Mouse (Mus musculus) kidney, postnatal 0 days (tissue): ENCODE results near the gene Man2b2. TPM values are rescaled to one million over a fixed set of nuclear protein-coding genes. Genes with fewer than 3 reads are reported as not detected.

ENCODE experiments used
- ATAC-seq: fragments of 200-750 bp; cut with Nextera tagmentation; replicated peaks from 2 replicates; pipeline ENCODE4 v1.8.0; 2017; ENCODE audit warnings: low read depth, moderate number of reproducible peaks, moderate TSS enrichment, moderate library complexity; ENCODE audit not compliant: low FRiP score
- DNase-seq: peaks from one replicate; pipeline ENCODE4 v3.0.0-alpha.2; 2016; ENCODE audit warnings: low spot score
- H3K27ac ChIP-seq: fragments of 300-500 bp; sonication (generic); 2 replicates; pipeline ENCODE4 v1.5.1; 2014; ENCODE audit warnings: mild to moderate bottlenecking
- H3K27me3 ChIP-seq: fragments of 300-500 bp; sonication (generic); 2 replicates; pipeline ENCODE4 v1.6.1; 2014; ENCODE audit warnings: low read length, mixed read lengths; ENCODE audit not compliant: insufficient read depth
- H3K36me3 ChIP-seq: fragments of 300-500 bp; sonication (generic); 2 replicates; pipeline ENCODE4 v1.6.1; 2014; ENCODE audit warnings: low read length, mixed read lengths; ENCODE audit not compliant: insufficient read depth
- H3K4me1 ChIP-seq: fragments of 300-500 bp; sonication (generic); replicated peaks from 2 replicates; pipeline ENCODE4 v1.6.1; 2014; ENCODE audit warnings: antibody characterized with exemption, low read length, mixed read lengths; ENCODE audit not compliant: insufficient read depth
- H3K4me2 ChIP-seq: fragments of 300-500 bp; sonication (generic); 2 replicates; pipeline ENCODE4 v1.6.1; 2014; ENCODE audit warnings: mild to moderate bottlenecking, low read length, moderate library complexity, mixed read lengths
- H3K4me3 ChIP-seq: fragments of 300-500 bp; sonication (generic); replicated peaks from 2 replicates; pipeline ENCODE4 v1.5.1; 2014; ENCODE audit warnings: low read depth, low read length
- H3K9ac ChIP-seq: fragments of 300-500 bp; sonication (generic); 2 replicates; pipeline ENCODE4 v1.6.1; 2014; ENCODE audit warnings: low read depth, low read length
- H3K9me3 ChIP-seq: fragments of 300-500 bp; sonication (generic); replicated peaks from 2 replicates; pipeline ENCODE4 v1.6.1; 2016; ENCODE audit warnings: low read length, inconsistent platforms, mixed read lengths
- CTCF ChIP-seq: IDR thresholded peaks from 2 replicates; pipeline ENCODE4 v1.5.1; 2016; ENCODE audit warnings: antibody characterized with exemption, low read depth, mild to moderate bottlenecking, moderate library complexity
- WGBS: fragments of 180-500 bp; shearing (Covaris S2); extraction: QIAGEN DNeasy Blood & Tissue Kit; methylation state at CpG from one replicate; pipeline ENCODE4 v1.1.7; 2014; 5-methylcytosine and 5-hydroxymethylcytosine counted together
- polyA plus RNA-seq: library from polyadenylated mRNA; unstranded; fragments of >200 nt; fragmentation: Nextera tagmentation; extraction: Ambion mirVana; gene quantifications from 2 replicates; pipeline ENCODE4 v1.2.1, GENCODE M21; 2015

Man2b2 gene
- polyA plus RNA-seq, 1 experiment from 2014 or later: 16.5 TPM

GRCm38 (mm10) chr5:36839602-36840001 lies 9.1 kb upstream of the Man2b2 start:
- Histone ChIP-seq H3K4me1 (no peaks in the 10 kb centered on the region), H3K27ac (no peak overlapping the region), H3K4me2 (no peak overlapping the region), H3K9ac (no peak overlapping the region), H3K4me3 (no peak overlapping the region), H3K27me3 (no peaks in the 10 kb centered on the region), H3K9me3 (no peaks in the 10 kb centered on the region), H3K36me3 (no peaks in the 10 kb centered on the region)
- TF ChIP-seq CTCF: no peak
- 69% methylated on average over 8 of the region's 8 CpGs for WGBS
- DNase-seq (no peak), ATAC-seq (no peak)

DNA sequence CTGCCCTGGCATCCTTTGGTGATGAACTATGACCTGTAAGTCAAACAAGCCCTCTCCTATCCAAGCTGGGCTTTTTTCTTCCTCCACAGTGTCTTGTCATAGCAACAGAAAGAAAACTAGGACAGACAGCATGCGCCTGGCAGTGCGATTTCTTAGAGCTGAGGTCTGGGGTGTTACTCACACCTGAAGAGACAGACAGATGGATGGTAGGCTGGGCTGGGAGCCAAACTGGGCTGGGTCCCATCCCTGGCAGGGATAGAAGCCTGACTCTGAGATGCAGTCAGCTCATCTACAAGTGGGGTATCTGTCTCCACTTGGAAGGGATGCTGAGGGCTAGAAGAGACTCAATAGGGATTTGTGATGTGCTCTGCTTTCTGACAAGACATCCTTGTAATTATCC lies 8.6 kb upstream of the Man2b2 start:
- Histone ChIP-seq H3K27me3 (no peaks in the 10 kb centered on the region), H3K4me1 (no peaks in the 10 kb centered on the region), H3K36me3 (no peaks in the 10 kb centered on the region), H3K9me3 (no peaks in the 10 kb centered on the region), H3K4me2 (no peak overlapping the region), H3K27ac (no peak overlapping the region), H3K4me3 (no peak overlapping the region), H3K9ac (no peak overlapping the region)
- TF ChIP-seq CTCF: no peak
- 82% methylated on average over 2 of the region's 2 CpGs for WGBS
- no peak for ATAC-seq
- DNase-seq: no peak

DNA sequence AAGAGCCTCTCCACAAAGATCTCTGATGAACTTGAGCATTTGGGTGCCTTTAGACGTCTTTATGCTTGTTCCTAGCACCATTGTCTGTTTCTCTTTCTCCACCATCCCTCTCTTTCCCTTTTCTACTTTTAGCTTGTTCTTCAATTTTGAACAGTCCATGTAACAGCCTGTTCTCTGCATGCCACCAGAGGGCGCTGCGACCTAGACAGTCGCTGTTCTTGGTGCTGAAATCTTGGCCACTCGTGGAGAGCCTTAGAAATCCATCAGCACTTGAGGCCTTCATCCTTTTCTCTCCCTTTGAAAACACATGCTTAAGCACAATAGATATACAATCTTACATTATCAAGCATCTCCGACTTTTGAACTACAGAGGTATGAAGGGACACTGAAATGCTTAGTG lies 5.5 kb upstream of the Man2b2 start:
- no peaks in the 10 kb centered on the region for H3K9me3 ChIP-seq
- no peak overlapping the region for H3K4me2 ChIP-seq
- H3K9ac ChIP-seq: no peak overlapping the region
- ATAC-seq (no peak), DNase-seq (peak; percentile 80)
- WGBS: 0% methylated on average over 6 of the region's 6 CpGs
- H3K36me3 ChIP-seq: no peaks in the 10 kb centered on the region
- H3K27ac ChIP-seq: no peak overlapping the region
- no peak overlapping the region for H3K4me3 ChIP-seq
- peak; percentile 94 for TF ChIP-seq CTCF
- H3K4me1 ChIP-seq: 0 out of 2 replicates have a peak, but pooled peaks cover under 1% of the 10 kb centered on the region
- no peaks in the 10 kb centered on the region for H3K27me3 ChIP-seq

- peaks cover 4% of the 10 kb centered on the region; the same call in 1 of the 2 replicates for H3K4me1 ChIP-seq
- WGBS: 62% methylated on average over 7 of the region's 7 CpGs
- no peak overlapping the region for H3K4me3 ChIP-seq
- no peak overlapping the region for H3K27ac ChIP-seq
- no peak for DNase-seq
- no peak for TF ChIP-seq CTCF
- no peak overlapping the region for H3K4me2 ChIP-seq
- no peaks in the 10 kb centered on the region for H3K36me3 ChIP-seq
- no peak overlapping the region for H3K9ac ChIP-seq
- no peaks in the 10 kb centered on the region for H3K27me3 ChIP-seq
- no peak for ATAC-seq
- H3K9me3 ChIP-seq: no peaks in the 10 kb centered on the region
These were observed 819 bp upstream of the Man2b2 start for GRCm38 (mm10) chr5:36831272-36831671.

DNA sequence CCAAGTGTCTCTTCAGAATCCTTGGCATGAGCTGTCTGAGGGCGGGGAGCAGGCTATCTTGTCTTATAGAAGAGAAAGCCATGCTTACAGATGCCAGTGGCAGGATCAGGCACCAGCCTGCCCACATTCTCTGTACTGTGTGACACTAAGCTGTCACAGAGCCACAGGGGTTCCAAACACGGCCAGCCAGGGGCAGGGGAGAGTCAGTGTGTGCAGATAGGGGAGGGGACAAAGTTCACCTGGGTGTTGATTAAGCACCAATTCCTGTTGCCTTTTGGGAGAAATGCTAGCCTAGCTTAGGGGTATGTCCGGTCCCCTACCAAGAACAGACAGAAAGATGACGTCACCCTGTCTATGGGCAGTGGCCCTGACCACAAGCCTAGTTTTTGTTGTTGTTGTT lies 1.4 kb downstream of the Man2b2 start:
- H3K27me3 ChIP-seq: no peaks in the 10 kb centered on the region
- no peaks in the 10 kb centered on the region for H3K9me3 ChIP-seq
- H3K4me1 ChIP-seq: peaks cover 4% of the 10 kb centered on the region; the same call in 1 of the 2 replicates
- no peak for TF ChIP-seq CTCF
- no peak overlapping the region for H3K4me3 ChIP-seq
- no peaks in the 10 kb centered on the region for H3K36me3 ChIP-seq
- H3K9ac ChIP-seq: no peak overlapping the region
- 78% methylated on average over 4 of the region's 4 CpGs for WGBS
- ATAC-seq (no peak), DNase-seq (no peak)
- H3K27ac ChIP-seq: no peak overlapping the region
- no peak overlapping the region for H3K4me2 ChIP-seq

- 69% methylated on average over 4 of the region's 4 CpGs for WGBS
- no peak overlapping the region for H3K4me2 ChIP-seq
- no peaks in the 10 kb centered on the region for H3K36me3 ChIP-seq
- H3K4me3 ChIP-seq: no peak overlapping the region
- no peaks in the 10 kb centered on the region for H3K27me3 ChIP-seq
- no peaks in the 10 kb centered on the region for H3K4me1 ChIP-seq
- no peak for ATAC-seq
- H3K9ac ChIP-seq: no peak overlapping the region
- TF ChIP-seq CTCF: no peak
- DNase-seq: no peak
- no peak overlapping the region for H3K27ac ChIP-seq
- no peaks in the 10 kb centered on the region for H3K9me3 ChIP-seq
These were observed 7.5 kb downstream of the Man2b2 start for GRCm38 (mm10) chr5:36822907-36823306.

DNA sequence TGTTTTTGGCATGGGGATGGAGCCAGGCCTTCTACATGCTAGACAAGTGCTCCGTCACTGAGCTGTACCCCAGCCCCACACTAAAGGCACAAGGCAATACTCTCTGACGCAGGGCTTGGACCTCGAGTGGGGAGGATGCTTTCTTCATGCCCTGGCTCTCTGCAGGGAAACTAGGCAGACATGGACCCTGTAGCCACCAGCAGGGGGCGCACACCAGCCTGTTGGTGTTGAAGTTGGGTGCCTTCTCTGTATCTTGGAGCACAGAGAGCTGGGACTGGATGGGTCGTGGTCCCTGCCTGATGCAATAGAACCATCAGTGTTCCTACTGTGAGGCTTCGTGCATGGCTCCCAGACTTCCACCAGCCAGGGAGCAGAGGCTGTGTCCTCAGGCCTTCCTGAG lies 10.3 kb downstream of the Man2b2 start:
- Histone ChIP-seq H3K9me3 (no peaks in the 10 kb centered on the region), H3K4me3 (no peak overlapping the region), H3K27me3 (no peaks in the 10 kb centered on the region), H3K4me1 (no peaks in the 10 kb centered on the region), H3K9ac (no peak overlapping the region), H3K4me2 (no peak overlapping the region), H3K36me3 (no peaks in the 10 kb centered on the region), H3K27ac (no peak overlapping the region)
- peak; percentile 73 for TF ChIP-seq CTCF
- DNase-seq (peak; percentile 44), ATAC-seq (no peak)
- WGBS: 55% methylated on average over 6 of the region's 6 CpGs
